Mouse (Mus musculus): ENCODE measurements around the gene Zic4.

Zic4 gene

GRCm38 (mm10) chr9:91404905-91405752 is 42.9 kb downstream of the Zic4 start:
- peak; percentile 68 to 69 for DNase-seq

GRCm38 (mm10) chr9:91405753-91406178 is 43.6 kb downstream of the Zic4 start:
- DNase-seq, result peak; percentile 73 to 76

- DNase-seq, result peak; percentile 23 to 40
Observed at GRCm38 (mm10) chr9:91406258-91406763, 44.1 kb downstream of the Zic4 start.

- peak in 1 of 2 experiments; percentile 20 for DNase-seq
Observed at GRCm38 (mm10) chr9:91409771-91410170, 47.6 kb downstream of the Zic4 start.

GRCm38 (mm10) chr9:91414007-91414661 is 51.9 kb downstream of the Zic4 start:
- no peak for DNase-seq

GRCm38 (mm10) chr9:91420441-91420840 is 58.2 kb downstream of the Zic4 start:
- peak in 1 of 2 experiments; percentile 46 for DNase-seq
